Mouse (Mus musculus) embryonic fibroblast, embryonic 13.5 days (primary cell): ENCODE measurements around the gene Dusp5. TPM values are rescaled to one million over a fixed set of nuclear protein-coding genes. Genes with fewer than 3 reads are reported as not detected.
A peak's percentile ranks its signal among the peaks of the same experiment; 100 is the strongest.
"Not testable (repeated sequence)": the region's sequence is repeated elsewhere in the genome, so short reads cannot be mapped to it uniquely, and the experiment has no call there.

Experiments
- H3K27ac ChIP-seq: 2 replicates; pipeline ENCODE4 v1.5.1; 2012; ENCODE audit warnings: low read length, control low read depth, inconsistent platforms; ENCODE audit not compliant: insufficient read depth
- H3K4me1 ChIP-seq: 2 replicates; pipeline ENCODE4 v1.6.1; 2011; ENCODE audit warnings: low read length; ENCODE audit not compliant: control insufficient read depth, insufficient read depth
- H3K4me3 ChIP-seq: 2 replicates; pipeline ENCODE4 v1.5.1; 2011; ENCODE audit warnings: mild to moderate bottlenecking, control low read depth, low read length; ENCODE audit not compliant: insufficient read depth
- CTCF ChIP-seq: IDR thresholded peaks from 2 replicates; pipeline ENCODE4 v1.5.1; 2011; ENCODE audit warnings: mild to moderate bottlenecking, control low read depth, low read length, moderate library complexity, borderline replicate concordance; ENCODE audit not compliant: insufficient read depth
- POLR2A ChIP-seq: IDR thresholded peaks from 2 replicates; pipeline ENCODE4 v1.6.1; 2011; ENCODE audit warnings: low read depth, mild to moderate bottlenecking, control low read depth, low read length, moderate library complexity
- polyA plus RNA-seq: library from polyadenylated mRNA; stranded (reverse); fragments of >200 nt; gene quantifications from 2 replicates; pipeline ENCODE4 v1.2.4, GENCODE M21; 2011; ENCODE audit warnings: low read depth; ENCODE audit not compliant: missing spikeins, insufficient read length

The Dusp5 gene
- polyA plus RNA-seq, 1 experiment: 19.5 TPM

DNA sequence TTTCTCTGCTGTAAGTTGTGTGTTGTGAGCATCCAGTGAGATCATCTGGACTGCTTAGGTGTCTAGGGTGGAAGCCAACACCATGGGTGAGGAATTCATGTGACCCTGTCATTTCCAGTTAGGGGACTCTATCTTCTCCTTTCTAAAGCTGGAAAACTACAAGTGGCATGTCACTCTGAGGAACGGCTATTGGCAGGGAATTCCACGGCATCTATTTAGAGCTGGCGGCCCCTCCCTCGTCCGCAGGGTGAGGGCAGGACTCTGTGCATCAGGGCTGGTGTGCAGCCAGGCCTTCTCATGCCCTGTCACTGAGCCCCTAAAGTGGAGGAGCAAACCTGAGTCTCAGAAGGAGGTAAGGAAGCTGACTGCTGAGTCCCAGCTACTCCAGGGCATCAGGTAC lies 35.0 kb upstream of the Dusp5 start:
- TF ChIP-seq CTCF (no peak), POLR2A (no peak)

DNA sequence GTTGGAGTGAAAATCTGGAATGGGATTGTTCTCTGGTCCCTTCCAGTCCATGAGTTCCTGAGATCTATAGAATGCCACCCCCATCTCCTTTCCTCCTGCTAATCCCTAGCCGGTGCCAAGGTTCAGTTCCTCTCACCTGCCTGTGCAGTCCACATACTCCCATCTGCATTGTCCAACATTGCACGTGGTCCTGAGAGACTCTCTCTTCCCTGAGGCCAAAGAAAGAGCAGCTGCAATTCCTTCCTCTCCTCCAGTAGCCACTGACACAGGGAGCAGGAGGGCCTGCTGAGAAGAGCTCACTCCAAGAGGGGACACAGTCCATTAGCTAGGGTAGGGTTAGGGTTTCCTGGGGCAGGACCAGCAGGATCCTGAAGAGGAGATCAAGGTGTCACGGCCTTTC lies 31.0 kb upstream of the Dusp5 start:
- H3K27ac ChIP-seq: no peak overlapping the region
- H3K4me1 ChIP-seq: peaks cover 3% of the 10 kb centered on the region; the same call in 1 of the 2 replicates
- TF ChIP-seq CTCF: no peak
- TF ChIP-seq POLR2A: no peak
- H3K4me3 ChIP-seq: no peak overlapping the region

More for the DNA sequence above, 35.0 kb upstream of the Dusp5 start:
- H3K27ac ChIP-seq: no peak overlapping the region
- no peak overlapping the region for H3K4me3 ChIP-seq
- peaks cover 5% of the 10 kb centered on the region; the same call in 1 of the 2 replicates for H3K4me1 ChIP-seq

DNA sequence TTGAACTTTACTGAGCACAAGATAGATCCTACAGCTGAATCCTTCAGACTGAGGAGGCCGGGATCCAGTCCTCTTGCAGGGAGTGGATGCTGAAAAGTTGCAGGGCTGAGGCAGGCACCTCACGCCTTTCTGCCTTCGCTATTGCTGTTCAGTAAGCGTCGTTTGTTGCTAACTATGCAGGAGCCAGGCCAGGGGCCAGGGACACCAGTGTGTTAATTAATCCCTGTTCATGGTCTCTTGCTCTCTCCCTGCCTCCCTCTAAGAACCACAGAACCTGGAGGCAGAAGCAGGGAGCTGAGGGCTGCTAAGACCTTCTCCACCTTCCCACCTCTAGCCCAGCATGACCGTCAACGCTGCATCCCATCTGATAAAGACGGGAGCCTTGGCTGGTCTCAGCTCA lies 29.9 kb upstream of the Dusp5 start:
- H3K27ac ChIP-seq: no peak overlapping the region
- no peak overlapping the region for H3K4me3 ChIP-seq
- TF ChIP-seq CTCF: no peak
- no peak for TF ChIP-seq POLR2A
- peaks cover 3% of the 10 kb centered on the region; the same call in 1 of the 2 replicates for H3K4me1 ChIP-seq

DNA sequence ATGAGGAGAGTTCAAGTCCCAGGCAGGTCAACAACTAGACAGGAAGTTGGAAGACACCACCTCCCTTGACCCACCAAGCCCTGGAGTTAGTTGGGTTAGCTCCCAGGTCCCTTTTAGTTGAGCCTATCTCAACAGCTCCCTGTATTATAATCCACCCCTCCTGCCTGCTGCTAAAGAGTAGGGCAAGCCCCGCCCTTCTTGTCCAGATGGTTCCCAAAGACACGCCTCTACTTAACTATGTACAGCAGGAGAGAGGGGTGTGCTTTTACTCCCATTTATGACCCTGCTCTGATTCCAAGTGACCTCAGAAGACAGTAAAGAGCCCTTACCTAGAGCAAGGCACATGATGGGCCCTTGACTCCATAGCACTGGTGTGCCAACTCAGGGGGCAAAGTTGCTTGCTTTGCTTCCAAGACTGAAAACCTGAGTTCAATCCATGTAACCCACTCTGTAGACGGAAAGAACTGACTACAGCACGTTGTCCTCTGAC lies 29.4 kb upstream of the Dusp5 start:
- Histone ChIP-seq H3K27ac (no peak overlapping the region), H3K4me1 (peaks cover 3% of the 10 kb centered on the region; the same call in 1 of the 2 replicates), H3K4me3 (no peak overlapping the region)
- TF ChIP-seq POLR2A: no peak
- TF ChIP-seq CTCF: no peak

DNA sequence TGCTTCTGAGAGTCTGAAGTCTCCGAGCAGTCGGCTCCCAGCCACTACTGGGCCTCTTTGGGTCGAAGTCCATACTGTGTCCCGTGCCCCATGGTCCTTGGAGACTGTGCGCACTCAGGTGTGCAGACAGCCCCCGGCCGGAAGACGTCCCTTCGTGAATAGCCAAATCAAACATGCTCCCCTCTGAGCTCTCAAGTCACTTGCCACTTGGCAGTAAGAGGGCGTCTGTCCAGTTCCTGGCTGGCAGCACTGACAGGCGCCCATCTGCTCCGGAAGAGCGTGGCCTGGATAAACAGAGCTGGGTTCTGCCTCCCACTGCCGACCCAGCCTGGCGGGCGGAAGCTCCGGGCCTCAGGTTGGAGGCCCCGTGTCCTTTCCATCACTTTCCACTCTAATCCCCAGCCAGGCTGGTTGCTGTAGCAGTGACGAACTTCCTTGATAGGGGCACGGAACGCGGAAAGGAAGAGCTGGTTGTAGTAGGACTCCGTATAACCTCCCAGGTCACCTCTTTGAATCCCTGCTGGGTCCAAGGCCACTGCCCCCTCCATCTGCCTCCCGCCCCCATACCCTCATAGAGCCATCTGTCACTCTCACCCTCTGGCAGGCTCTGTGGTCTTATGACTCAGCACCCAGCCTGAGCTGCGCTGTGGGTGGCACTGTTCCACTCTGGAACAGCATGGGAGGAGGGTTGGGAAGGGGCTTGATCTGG lies 28.5 kb upstream of the Dusp5 start:
- no peak overlapping the region for H3K4me3 ChIP-seq
- H3K27ac ChIP-seq: no peak overlapping the region
- TF ChIP-seq POLR2A (no peak), CTCF (no peak)
- H3K4me1 ChIP-seq: peaks cover 3% of the 10 kb centered on the region; the same call in 1 of the 2 replicates

DNA sequence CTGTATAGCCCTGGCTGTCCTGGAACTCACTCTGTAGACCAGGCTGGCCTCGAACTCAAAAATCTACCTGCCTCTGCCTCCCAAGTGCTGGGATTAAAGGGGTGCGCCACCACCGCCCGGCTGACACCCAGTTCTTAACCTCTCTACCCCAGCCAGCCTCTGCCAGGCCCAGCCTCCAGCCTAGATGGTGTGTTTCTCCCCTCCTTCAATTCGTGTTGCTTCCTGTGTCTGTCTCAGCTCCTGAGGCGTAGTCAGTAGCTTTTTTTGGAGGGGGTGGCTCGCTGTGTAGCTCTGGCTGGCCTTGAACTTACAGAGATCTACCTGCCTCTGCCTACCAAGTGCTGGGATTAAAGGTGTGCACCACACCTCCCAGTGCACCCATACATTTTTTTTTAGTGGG lies 27.7 kb upstream of the Dusp5 start:
- not testable (repeated sequence) for H3K4me3 ChIP-seq, H3K27ac ChIP-seq, H3K4me1 ChIP-seq

DNA sequence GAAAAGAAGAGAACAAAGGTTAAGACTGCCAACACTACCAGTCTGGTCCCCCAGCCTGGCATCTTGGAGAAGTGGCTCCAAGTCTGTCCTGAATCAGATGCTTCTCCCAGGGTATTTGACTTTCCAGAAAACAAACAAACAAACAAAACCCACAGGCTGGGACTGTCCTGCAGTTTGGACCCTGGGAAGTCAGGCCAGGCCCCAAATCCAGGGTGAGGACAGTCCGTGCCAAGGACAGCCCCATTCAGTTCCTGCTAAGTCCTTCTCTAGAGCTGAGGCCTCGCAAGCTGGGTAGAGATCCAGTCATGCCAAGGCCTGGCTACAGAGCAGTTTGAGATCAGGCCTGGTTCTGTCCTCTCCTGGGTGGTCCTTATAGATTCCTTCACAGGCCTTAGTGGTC lies 27.1 kb upstream of the Dusp5 start:
- H3K4me1 ChIP-seq: peaks cover 3% of the 10 kb centered on the region
- H3K4me3 ChIP-seq: no peak overlapping the region
- H3K27ac ChIP-seq: no peak overlapping the region
- TF ChIP-seq POLR2A (no peak), CTCF (no peak)

DNA sequence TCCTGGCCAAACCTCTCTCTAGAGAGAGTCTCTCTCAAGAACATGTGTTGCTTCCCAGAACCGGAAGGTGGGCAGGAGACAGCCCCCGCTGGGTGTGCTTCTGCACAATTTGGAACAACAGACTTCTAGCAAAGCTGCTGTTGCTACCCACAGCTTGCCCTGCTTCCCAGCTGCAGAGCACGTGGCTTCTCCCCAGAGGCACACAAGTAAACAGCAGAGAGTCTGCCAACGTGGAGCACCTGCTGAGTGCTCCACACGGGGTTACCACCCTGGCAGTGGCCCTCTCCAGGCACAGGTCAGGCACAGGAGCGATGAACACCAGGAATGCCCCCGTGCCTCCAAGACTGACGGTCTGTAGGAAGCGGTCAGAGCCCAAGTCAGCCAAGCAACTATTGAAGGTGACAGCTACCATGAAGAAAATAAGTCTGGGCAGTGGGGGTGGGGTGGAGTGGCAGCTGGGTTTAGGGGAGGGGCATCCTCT lies 26.0 kb upstream of the Dusp5 start:
- TF ChIP-seq POLR2A: no peak
- TF ChIP-seq CTCF: no peak
- no peak overlapping the region for H3K27ac ChIP-seq
- peaks cover 9% of the 10 kb centered on the region for H3K4me1 ChIP-seq
- H3K4me3 ChIP-seq: no peak overlapping the region

DNA sequence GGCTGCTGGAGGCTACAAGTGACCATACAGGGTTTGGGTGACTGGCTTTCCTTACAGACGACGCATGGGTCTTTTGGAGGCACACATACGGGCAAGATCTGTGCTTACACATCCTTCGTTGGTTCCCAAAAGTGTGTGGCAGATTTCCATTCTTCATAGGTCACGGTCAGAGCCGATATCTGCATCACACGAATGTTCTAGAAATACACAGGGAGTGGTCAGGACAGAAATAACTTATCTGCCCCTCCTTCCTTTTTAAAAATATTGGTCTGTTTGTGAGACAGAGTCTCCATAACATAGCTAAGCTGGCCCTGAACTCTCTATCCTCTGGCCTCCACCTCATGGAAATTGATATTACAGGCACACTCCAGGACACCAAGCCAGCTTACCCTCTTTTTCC lies 24.7 kb upstream of the Dusp5 start:
- H3K27ac ChIP-seq: no peak overlapping the region
- TF ChIP-seq CTCF (no peak), POLR2A (no peak)
- no peak overlapping the region for H3K4me3 ChIP-seq
- peaks cover 9% of the 10 kb centered on the region for H3K4me1 ChIP-seq

DNA sequence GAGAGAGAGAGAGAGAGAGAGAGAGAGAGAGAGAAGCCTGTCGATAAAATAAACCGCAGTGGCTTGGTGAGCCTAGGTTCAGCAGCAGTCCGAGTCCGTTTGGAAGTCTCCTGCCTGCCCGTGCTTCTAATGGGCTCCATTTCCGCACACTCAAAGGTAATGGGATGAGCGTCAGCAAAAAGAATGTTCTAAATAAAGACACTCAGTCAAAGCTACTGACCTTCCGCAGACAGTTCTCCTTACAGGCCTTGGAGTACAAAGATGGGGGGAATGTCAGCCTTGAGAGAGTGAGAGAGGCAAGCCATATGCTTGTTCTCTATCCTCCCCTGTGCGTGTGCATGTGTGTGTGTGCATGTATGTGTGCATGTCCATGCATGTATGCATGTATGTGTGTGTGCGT lies 23.2 kb upstream of the Dusp5 start:
- TF ChIP-seq POLR2A (no peak), CTCF (no peak)
- peaks cover 7% of the 10 kb centered on the region for H3K4me1 ChIP-seq
- H3K27ac ChIP-seq: no peak overlapping the region
- H3K4me3 ChIP-seq: no peak overlapping the region

DNA sequence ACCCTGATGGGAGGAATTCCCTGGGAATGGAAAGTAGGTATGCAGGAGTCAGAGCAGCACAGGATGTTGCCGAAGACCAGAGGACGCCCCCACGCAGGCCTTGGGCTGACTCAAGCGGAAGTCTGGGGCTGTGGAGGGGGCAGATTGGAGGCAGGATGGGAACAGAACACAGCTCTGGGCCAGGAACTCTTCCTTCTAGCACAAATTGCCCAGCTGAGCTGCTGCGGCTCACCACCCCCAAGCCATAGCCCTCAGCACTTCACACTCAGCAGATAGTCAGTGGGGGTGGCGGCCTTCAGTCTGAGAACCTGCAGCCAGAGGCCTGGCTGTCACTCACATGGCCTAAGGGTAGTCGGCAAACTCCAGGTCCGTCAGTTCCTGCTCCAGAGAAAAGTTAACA lies 21.4 kb upstream of the Dusp5 start:
- TF ChIP-seq POLR2A: no peak
- TF ChIP-seq CTCF: no peak
- no peak overlapping the region for H3K4me3 ChIP-seq
- peak overlapping the region; percentile 44 for H3K27ac ChIP-seq
- H3K4me1 ChIP-seq: peaks cover 10% of the 10 kb centered on the region; the same call in 1 of the 2 replicates
